Mouse (Mus musculus): ENCODE measurements around the gene Syvn1. TPM values are rescaled to one million over a fixed set of nuclear protein-coding genes. Genes with fewer than 3 reads are reported as not detected.
A peak's percentile ranks its signal among the peaks of the same experiment; 100 is the strongest.

Syvn1 gene
- total RNA-seq, 2 experiments from 2014 or later = 41.8 to 45.7 TPM

DNA sequence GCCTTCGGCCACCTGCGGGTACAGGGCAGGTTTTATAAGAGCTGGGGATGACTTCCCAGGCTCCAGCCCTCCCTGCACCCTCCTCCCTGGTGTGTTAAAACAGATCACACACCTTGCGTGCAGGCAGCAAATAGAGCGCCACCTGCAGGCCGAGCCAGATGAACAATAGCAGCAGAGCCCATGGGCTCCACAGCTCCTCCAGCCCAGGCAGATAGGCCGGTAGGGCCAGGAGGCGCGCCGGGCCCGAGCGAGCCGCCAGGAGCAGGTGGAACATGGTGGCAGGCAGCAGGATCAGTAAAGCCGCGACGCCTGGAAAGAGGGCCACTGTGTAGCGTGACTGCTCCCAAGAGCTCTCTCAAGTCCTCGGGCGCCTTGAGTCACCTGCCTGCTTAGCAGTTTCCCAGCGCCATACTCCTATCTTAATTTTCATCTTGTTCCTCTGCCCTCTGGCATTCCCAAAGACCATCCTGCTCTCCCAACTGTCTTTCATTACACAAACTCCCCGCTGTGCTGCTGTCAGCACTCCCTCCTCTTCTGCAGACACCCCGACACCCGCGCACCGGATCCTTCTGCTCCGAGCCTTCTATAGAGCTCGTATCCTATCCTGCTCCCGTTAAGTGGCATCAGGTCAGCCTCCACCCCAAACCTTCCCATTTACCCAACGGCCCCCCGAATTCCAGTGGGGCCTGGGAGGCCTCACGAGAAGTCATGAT is 20.8 kb downstream of the Syvn1 start:
- DNase-seq (ENCODE audit: extremely low spot score in 1 of 2, low spot score in 1 of 2) = peak; percentile 73 to 85

DNA sequence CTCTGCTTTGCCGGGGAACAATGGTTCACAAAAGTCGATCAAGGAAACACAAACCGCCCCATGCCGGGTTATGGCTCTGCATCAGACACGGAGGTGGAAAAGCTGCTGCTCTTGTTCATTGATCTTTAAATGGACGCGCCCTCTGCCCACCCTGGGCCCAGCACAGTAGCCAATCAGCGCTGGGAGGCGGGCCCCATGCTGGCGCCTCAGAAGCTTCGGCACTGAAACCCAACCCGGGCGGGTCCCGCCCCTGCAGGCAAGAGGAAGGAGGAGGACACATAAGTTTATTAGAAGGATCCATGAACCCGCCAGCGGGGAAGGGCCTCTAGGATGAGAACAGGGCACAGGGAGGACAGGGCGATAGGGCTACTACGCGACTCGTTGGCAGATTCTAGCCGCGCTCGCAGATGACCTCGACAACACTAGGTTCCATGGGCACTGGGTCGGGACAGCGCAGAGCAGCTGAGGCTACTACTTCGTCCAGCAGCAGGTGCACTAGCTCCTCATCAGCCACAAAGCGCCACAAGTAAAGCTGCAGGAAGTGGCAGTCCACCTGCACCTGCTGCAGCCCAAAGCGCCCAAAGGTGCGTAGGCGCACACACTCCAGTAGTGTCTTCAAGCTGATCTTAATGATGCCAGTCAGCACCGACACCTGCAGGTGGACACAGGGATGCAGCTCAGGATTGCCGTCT is 21.5 kb downstream of the Syvn1 start, which contains the start of gene Tm7sf2:
Gene Tm7sf2 (minus strand): TSS at position 650 of the 692 bp plus-strand sequence.
- peak; percentile 70 to 73 for DNase-seq (ENCODE audit: extremely low spot score in 1 of 2, low spot score in 1 of 2)

DNA sequence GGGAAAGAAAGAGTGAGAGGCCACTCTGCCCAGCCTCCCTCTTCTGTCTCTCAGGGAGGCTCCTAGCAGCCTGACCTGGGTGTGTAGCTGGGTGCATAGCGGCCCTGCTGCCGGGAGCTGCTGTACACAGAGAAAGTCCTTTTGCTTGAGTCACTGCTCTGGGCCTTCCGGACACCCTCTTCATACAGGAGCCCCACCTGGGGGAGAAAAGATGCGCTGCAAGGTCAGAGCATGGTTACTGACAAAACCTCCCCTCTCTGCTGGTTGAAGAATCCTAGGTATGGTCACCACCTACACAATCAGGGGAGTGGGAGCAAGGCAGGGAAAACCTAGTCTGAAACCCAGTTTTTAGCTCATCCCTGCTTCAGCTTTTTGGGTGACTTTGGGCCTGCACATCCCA is 22.6 kb downstream of the Syvn1 start:
- no peak for DNase-seq (ENCODE audit: extremely low spot score in 1 of 2, low spot score in 1 of 2)

DNA sequence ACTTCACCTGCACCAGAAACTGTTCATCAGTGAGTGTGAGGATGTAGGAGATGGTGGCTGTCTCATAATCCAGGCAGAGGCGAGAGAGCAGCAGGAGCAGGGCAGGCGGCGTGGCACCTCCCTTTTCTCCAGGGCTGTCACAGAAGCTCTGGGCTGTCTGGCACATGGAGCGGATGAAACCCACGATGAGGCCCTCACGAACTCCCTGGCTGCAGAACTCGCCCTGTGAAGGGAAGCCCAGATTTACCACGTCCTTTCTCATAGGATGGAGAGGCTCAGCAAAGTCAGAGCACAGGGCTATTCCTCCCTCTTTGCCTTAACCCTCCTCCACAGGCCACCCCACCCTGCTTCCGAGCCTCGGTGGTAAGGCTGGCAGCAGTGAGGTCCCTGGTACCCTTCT is 23.5 kb downstream of the Syvn1 start:
- DNase-seq (ENCODE audit: extremely low spot score in 1 of 2, low spot score in 1 of 2) = no peak

DNA sequence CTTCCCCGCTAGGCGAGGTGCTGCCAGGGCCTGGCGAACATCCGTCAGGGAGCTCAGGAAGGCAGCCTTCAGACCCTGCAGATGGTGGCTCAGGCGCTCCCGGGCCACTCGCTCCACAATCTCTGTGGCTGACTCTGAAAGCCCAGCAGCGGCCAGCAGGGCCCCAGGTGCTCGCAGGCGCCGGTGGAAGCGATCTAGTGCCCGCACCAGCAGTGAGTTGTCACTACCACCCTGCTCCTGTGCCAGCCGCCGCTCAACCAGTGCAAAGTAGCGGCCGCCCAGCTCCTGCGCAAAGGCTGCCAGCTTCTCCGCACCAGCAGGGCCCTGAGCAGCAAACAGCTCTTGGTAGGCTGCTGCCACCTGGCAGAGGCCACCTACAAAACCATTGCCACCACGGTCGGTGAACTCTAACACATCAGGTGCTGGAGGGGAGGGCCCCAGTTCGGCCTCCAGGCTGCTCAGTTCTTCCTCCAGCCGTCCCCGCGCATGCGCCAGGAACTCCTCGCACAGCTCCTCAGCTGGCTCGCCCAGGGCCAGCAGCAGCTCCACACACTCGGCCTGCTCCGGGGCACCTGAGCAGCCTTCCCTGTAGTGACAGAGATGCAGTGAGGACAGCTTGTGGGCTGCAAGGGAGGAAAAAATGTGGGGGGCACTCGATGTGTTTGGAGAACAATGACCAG is 24.3 kb downstream of the Syvn1 start:
- no peak for DNase-seq (ENCODE audit: extremely low spot score in 1 of 2, low spot score in 1 of 2)

DNA sequence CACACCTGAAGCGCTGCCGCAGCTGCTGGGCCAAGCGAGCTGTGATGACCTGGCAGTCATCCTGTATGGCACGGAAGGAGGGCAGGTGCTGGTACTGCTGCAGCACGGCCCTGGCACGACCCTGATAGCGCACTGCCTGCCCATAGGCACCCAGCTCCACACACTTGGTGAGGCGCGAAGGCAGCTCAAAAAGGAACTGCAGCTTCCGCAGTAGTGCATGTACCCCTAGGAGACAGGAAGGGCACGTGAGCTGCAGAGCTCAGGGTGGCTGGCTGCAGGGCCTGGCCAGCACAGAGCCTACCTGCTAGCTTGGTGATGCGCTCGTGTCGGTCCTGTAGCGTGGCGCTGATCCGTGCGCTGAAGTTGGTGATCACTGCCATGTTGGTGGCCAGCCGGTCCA is 24.9 kb downstream of the Syvn1 start:
- DNase-seq (ENCODE audit: extremely low spot score in 1 of 2, low spot score in 1 of 2) = no peak

DNA sequence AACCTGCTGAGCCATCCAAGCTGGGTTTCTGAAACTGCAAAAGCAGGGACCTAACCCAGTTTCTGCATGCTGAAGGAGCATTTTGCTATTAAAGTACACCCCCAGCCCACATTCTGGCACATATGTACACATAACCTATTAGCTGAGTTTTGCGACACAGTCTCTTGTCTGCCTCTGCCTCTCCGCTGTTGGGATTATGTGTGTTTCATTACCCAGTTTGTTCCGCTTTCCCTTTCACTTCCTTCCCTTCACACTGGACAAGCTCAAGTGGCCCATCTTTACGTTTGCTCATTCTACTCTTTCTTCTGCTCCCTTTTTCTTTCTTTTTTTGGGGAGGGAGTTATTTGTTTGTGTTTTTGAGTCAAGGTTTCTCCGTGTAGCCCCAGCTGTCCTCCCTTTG is 27.5 kb downstream of the Syvn1 start:
- no peak for DNase-seq (ENCODE audit: extremely low spot score in 1 of 2, low spot score in 1 of 2)

DNA sequence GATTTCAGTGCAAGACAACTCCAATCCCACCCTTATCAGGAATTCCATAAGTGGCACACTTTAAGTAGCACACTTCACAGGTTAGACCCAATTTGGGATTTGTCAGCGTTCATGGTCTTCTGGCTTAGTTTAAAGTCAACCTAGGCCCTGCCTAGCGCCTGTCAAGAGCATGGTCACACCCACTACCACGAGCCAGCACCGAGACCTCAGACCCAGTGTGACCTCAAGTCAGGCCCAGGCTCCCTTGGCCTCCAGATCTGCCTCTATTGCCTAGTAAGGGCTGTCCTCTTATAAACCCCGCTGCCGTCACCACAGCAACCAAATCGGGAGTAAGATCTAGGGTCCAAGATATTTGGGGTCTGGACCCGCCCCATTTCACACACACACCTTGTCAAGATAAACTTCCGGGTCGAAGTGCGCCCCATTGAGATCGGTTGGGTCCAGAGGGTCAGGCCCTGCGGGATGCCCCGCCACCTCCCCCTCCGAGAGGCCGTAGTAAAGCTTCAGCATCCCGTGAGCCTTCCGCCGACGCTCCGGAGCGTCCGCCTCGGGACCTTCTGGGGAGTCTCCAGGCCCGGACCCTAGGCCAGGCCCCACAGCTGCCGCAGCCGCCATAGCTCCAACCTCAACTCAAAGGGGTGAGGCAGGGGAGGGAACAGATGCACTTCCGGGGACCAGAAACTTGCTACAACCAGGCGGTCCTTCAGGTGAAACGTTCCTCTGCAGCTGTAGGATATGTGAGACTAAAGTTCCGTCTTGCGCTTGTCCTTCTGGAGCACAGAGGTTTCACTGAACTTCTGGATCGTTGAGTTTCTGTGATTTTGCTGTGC is 30.4 kb downstream of the Syvn1 start, which contains the start of gene Vps51:
Gene Vps51 (minus strand): TSS at position 668 of the 830 bp plus-strand sequence.
- DNase-seq (ENCODE audit: extremely low spot score in 1 of 2, low spot score in 1 of 2) = peak; percentile 67 to 80

DNA sequence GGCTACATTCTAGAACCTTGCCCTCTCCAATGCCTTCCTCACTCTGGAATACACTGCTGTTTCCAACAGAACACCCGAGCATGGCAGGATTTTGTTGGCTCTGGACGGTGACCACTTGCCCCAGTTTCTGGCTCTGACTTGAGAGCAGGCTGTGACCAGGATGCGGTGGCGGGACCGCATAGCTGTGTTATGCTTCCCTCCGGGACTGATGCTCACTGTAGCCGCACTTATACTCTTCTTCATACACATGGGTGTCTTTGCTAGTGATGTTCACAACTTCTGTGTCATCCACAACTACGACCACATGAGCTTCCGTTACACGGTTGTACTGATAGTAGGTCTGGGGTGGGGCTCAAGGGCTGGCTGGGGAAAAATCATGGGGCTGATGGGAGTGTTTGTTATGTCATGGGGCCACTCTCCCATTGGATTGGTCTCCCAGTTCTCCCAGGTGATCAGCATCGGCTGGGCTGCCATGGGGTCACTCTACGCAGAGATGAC is 33.7 kb downstream of the Syvn1 start, which contains the start of gene Tmem262:
Gene Tmem262 (plus strand): TSS at position 51 of the 498 bp plus-strand sequence.
- DNase-seq (ENCODE audit: extremely low spot score in 1 of 2, low spot score in 1 of 2) = no peak

DNA sequence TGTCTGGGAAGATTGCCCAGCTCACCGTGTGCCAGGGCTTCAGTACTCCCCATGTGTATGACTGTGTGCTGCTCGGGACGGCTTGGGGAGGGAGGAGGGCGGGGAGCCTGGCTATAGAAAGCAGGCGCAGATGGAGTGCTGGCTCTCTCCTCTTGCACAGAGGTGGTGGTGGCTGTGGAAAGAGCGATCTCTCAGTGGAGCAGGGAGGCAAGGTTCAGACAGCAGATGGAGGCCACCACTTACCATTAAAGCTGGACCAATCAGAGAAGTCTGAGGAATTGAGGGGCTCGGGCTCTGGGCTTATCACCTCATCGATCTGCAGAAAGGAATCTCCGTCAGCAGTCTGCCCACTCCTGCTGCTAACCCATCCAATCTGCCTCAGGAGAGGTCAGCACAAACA is 35.8 kb downstream of the Syvn1 start, which contains the start of gene Gm28374:
Gene Gm28374 (minus strand): TSS at position 101 of the 400 bp plus-strand sequence.
- DNase-seq (ENCODE audit: extremely low spot score in 1 of 2, low spot score in 1 of 2) = no peak

DNA sequence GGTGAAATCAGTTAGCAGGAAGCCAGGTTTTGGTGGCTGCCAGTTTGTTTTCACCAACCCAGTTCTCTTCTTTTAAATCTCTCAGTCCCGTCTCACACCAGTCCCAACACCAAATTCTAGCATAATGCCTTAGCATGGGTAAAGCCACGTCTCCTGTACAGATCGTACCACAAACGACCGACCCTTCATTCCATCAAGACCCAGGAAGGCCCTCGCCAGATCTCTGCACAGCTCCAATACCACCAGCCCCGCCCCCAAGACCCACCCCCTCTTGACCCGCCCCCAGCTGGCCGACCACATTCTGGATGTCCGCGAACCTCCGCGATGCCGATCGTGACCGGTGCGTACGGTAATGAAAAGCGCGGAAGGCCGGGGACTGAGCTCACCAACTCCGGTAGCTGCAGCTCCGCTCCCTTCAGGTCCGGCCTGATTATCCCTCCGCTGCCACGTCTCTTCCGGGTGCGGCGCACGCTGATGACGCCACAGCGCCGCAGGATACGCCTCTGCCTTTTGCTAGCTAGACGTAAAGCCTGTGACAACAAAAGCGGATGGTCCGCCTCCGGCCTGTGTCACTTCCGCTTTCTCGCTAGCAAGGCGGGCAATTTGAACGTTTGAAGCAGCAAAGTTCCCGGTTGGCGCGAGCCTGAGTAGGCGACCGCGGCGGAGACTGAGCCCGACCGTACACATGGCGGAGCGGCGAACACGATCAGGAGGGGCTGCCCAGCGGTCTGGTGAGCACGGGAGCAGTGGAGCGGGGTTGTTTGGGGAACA is 38.3 kb downstream of the Syvn1 start, which contains the start of the genes Zfpl1 and Cdca5:
Gene Zfpl1 (minus strand): TSS at position 479 of the 771 bp plus-strand sequence.
Gene Cdca5 (plus strand): TSS at position 506 of the 771 bp plus-strand sequence.
- peak; percentile 90 to 92 for DNase-seq (ENCODE audit: extremely low spot score in 1 of 2, low spot score in 1 of 2)

DNA sequence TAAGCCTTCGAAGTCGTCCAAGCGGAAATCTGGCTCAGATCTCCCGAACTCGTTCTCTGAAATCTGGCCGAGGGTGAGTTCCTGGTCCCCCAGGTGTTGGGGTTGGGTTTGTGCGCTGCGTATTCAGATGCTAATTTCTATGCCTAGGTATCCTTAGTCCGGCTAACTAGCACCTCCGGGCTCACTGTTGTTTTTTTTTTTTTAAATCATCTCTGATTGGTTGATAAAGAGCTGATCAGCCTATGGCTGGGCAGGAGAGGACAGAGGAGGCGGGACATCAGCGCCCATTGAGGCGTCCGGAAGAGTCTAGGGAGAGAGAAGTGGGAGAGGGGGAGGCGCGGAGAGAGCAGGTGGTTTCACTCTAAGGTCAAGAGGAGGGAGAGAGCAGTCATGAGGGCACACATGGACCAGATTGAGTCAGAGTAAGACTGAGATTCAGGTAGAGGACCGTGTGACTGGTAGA is 39.1 kb downstream of the Syvn1 start:
- no peak for DNase-seq (ENCODE audit: extremely low spot score in 1 of 2, low spot score in 1 of 2)

DNA sequence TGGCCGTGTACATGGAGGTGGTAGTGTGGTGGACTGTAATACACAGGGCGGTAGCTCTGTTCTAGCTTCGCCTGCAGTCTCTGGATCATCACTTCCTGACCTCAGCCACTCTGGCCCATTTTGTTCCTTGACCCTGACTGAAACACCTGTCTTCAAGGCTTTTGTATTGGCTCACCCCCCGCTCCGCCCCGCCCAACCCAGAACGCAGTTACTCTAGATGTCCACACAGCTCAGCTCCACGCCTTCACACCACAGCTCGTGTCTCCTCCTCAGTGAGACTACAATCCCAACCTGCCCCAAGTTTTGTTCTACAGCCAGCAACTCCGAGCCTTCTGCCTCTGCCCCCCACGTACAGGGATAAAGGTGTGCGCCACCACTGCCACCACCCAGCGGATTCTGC is 42.5 kb downstream of the Syvn1 start:
- DNase-seq (ENCODE audit: extremely low spot score in 1 of 2, low spot score in 1 of 2) = no peak

DNA sequence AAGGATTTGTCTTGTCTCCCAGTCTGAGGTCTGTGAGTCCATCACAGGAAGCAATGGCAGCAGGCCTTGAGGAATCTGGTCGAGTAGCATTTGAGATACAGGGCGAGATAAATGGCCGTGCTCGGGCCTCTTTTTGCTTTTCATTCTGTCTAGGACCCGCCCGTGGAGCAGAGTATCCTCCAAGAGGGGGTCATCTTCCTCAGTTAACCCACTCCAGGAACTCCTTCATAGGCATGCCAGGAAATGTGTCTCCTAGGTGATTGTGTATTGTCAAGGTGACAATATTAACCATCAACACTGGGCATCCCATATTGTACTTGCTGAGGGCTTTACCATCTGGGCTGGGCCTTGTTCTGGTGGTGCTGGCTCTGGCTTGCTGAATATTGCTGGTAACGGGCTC is 47.7 kb downstream of the Syvn1 start, which contains the start of gene AC131692.1:
Gene AC131692.1 (plus strand): TSS at position 301 of the 400 bp plus-strand sequence.
- DNase-seq (ENCODE audit: extremely low spot score in 1 of 2, low spot score in 1 of 2) = no peak

DNA sequence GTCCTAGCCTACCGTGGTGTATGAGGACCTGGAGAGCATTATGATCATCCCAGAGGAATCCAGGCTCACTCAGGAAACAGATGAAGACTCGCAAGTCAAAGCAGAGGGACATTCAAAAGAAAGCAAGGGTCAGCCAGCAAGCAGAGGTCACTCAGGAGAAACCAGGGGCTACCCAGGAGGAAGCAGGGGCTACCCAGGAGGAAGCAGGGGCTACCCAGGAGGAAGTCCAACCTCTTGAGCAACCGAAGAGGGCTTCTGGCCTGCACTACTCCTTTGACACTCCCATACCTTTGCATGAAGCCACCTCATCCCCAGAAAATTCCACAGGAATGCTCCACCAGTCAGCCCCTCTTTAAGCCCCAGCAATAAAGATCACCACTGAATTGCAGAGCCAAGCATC is 51.5 kb downstream of the Syvn1 start:
- no peak for DNase-seq (ENCODE audit: extremely low spot score in 1 of 2, low spot score in 1 of 2)

DNA sequence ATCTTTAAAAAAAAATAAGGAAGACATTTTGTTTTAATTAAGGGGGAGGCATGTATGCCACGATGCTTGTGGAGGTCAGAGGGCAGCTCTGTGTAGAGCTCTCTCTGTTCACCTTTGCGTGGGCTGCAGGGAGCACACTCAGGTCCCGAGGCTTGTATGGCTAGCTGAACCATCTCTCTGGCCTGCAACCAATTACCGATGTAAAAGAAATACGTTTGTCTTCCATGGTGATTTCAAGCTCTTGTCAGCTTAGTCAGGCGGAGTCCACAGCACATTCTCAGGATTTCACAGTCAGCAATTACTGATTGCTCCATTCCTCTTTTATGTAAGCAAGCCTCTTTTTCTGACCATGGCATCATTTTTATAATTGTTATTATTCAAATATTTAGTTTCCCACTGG is 54.8 kb downstream of the Syvn1 start:
- no peak for DNase-seq (ENCODE audit: extremely low spot score in 1 of 2, low spot score in 1 of 2)

DNA sequence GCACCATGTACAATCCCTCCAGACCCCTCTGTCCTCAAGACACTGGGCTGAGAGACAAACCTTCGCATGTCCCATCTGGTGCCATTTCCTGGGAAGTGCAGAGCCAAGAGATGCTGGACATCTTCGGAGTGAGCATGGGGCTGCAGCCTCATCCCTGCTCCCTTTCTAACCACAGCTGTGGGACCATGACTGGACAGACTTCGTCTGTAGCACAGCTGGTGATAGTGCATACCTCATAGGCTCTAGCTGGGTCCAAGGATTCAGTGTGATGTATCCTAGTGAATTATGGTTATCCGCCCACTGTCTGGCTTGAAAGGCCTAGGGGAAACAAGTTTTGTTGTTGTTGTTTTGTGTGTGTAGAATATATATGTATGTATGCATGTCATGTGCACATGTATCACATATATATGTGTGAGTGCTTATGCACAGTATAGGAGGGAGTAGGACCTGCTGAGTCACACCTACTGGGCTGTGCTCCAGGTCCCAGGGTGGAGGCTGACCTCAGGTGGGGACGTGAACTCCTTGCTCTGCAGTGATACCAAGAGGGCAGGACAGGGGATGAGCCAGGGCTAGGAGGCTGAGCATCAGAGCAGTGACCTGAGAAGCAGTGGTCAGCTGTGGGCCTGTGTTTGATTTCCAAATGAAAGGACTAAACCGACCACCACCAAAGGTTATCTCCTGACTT is 55.9 kb downstream of the Syvn1 start:
- DNase-seq (ENCODE audit: extremely low spot score in 1 of 2, low spot score in 1 of 2) = no peak
